Mouse (Mus musculus): ENCODE data around the gene Smcr8. TPM values are rescaled to one million over a fixed set of nuclear protein-coding genes. Genes with fewer than 3 reads are reported as not detected.

Gene Smcr8
- polyA plus RNA-seq, 1 experiment from 2014 or later: 6.6 TPM

- H3K27ac ChIP-seq: no peak overlapping the region
- no peak overlapping the region for H3K4me3 ChIP-seq (replicated peaks)
- no peak overlapping the region for H3K4me2 ChIP-seq (replicated peaks)
- H3K9ac ChIP-seq: no peak overlapping the region
- H3K36me3 ChIP-seq: no peaks in the 10 kb centered on the region
- no peaks in the 10 kb centered on the region for H3K4me1 ChIP-seq (replicated peaks)
- no peaks in the 10 kb centered on the region for H3K27me3 ChIP-seq (replicated peaks)
- no peak for ATAC-seq
- WGBS: 82% methylated on average over 4 of the region's 4 CpGs
- no peaks in the 10 kb centered on the region for H3K9me3 ChIP-seq
Observed at GRCm38 (mm10) chr11:60766969-60767368, 10.4 kb upstream of the Smcr8 start.

GRCm38 (mm10) chr11:60769322-60769721, 8.0 kb upstream of the Smcr8 start:
- Histone ChIP-seq H3K4me1 (replicated peaks) (no peaks in the 10 kb centered on the region), H3K4me3 (replicated peaks) (no peak overlapping the region), H3K9me3 (no peaks in the 10 kb centered on the region), H3K27ac (no peak overlapping the region), H3K36me3 (no peaks in the 10 kb centered on the region), H3K27me3 (replicated peaks) (no peaks in the 10 kb centered on the region), H3K9ac (no peak overlapping the region), H3K4me2 (replicated peaks) (no peak overlapping the region)
- no peak for ATAC-seq
- 87% methylated on average over 2 of the region's 2 CpGs for whole genome bisulfite sequencing

GRCm38 (mm10) chr11:60770776-60771175, 6.5 kb upstream of the Smcr8 start:
- no peaks in the 10 kb centered on the region for H3K36me3 ChIP-seq
- no peaks in the 10 kb centered on the region for H3K9me3 ChIP-seq
- no peak overlapping the region for H3K27ac ChIP-seq
- ATAC-seq: no peak
- H3K27me3 ChIP-seq (replicated peaks): no peaks in the 10 kb centered on the region
- 92% methylated on average over 3 of the region's 3 CpGs for WGBS
- H3K4me3 ChIP-seq (replicated peaks): no peak overlapping the region
- H3K4me1 ChIP-seq (replicated peaks): peaks cover 10% of the 10 kb centered on the region
- H3K9ac ChIP-seq: no peak overlapping the region
- H3K4me2 ChIP-seq (replicated peaks): no peak overlapping the region

GRCm38 (mm10) chr11:60772161-60772560, 5.2 kb upstream of the Smcr8 start:
- peaks cover 13% of the 10 kb centered on the region for H3K4me1 ChIP-seq (replicated peaks)
- no peak overlapping the region for H3K4me2 ChIP-seq (replicated peaks)
- no peaks in the 10 kb centered on the region for H3K9me3 ChIP-seq
- H3K9ac ChIP-seq: no peak overlapping the region
- no peak overlapping the region for H3K4me3 ChIP-seq (replicated peaks)
- no peak for ATAC-seq
- no peaks in the 10 kb centered on the region for H3K27me3 ChIP-seq (replicated peaks)
- no peak overlapping the region for H3K27ac ChIP-seq
- no peaks in the 10 kb centered on the region for H3K36me3 ChIP-seq
- 83% methylated on average over 4 of the region's 4 CpGs for WGBS

- 89% methylated on average over 3 of the region's 3 CpGs for WGBS
- Histone ChIP-seq H3K4me3 (replicated peaks) (no peak overlapping the region), H3K36me3 (0 out of 2 replicates have a peak, but pooled peaks cover 4% of the 10 kb centered on the region), H3K9ac (no peak overlapping the region), H3K9me3 (no peaks in the 10 kb centered on the region), H3K27me3 (replicated peaks) (no peaks in the 10 kb centered on the region), H3K27ac (no peak overlapping the region), H3K4me1 (replicated peaks) (peaks cover 26% of the 10 kb centered on the region), H3K4me2 (replicated peaks) (no peak overlapping the region)
- no peak for ATAC-seq
Observed at GRCm38 (mm10) chr11:60774158-60774689, 3.1 kb upstream of the Smcr8 start.

- ATAC-seq: no peak
- H3K36me3 ChIP-seq: peaks cover 10% of the 10 kb centered on the region; the same call in 1 of the 2 replicates
- H3K4me1 ChIP-seq (replicated peaks): peaks cover 32% of the 10 kb centered on the region
- no peak overlapping the region; the same call in 1 of the 2 replicates for H3K4me2 ChIP-seq (replicated peaks)
- no peak overlapping the region for H3K27ac ChIP-seq
- H3K9ac ChIP-seq: no peak overlapping the region
- no peaks in the 10 kb centered on the region for H3K27me3 ChIP-seq (replicated peaks)
- H3K4me3 ChIP-seq (replicated peaks): no peak overlapping the region
- no peaks in the 10 kb centered on the region for H3K9me3 ChIP-seq
- 52% methylated on average over 1 of the region's 1 CpGs for WGBS
Observed at GRCm38 (mm10) chr11:60774841-60775240, 2.5 kb upstream of the Smcr8 start.

- Histone ChIP-seq H3K36me3 (peaks cover 12% of the 10 kb centered on the region; the same call in 1 of the 2 replicates), H3K4me2 (replicated peaks) (peak overlapping the region; percentile 81), H3K27me3 (replicated peaks) (no peaks in the 10 kb centered on the region), H3K9ac (no peak overlapping the region), H3K4me1 (replicated peaks) (peaks cover 40% of the 10 kb centered on the region), H3K27ac (no peak overlapping the region), H3K9me3 (no peaks in the 10 kb centered on the region), H3K4me3 (replicated peaks) (peak overlapping the region; percentile 64; the same call in 1 of the 2 replicates)
- ATAC-seq: no peak
- 47% methylated on average over 6 of the region's 6 CpGs for WGBS
Observed at GRCm38 (mm10) chr11:60775578-60775977, 1.7 kb upstream of the Smcr8 start.

- peak overlapping the region; percentile 80 for H3K9ac ChIP-seq
- no peaks in the 10 kb centered on the region for H3K9me3 ChIP-seq
- H3K4me2 ChIP-seq (replicated peaks): peak overlapping the region; percentile 81
- no peaks in the 10 kb centered on the region for H3K27me3 ChIP-seq (replicated peaks)
- ATAC-seq: peak; percentile 11; the same call in 1 of the 2 replicates
- H3K4me1 ChIP-seq (replicated peaks): peaks cover 46% of the 10 kb centered on the region
- peak overlapping the region; percentile 76 for H3K27ac ChIP-seq
- H3K4me3 ChIP-seq (replicated peaks): peak overlapping the region; percentile 64
- 2% methylated on average over 17 of the region's 17 CpGs for WGBS
- peaks cover 12% of the 10 kb centered on the region; the same call in 1 of the 2 replicates for H3K36me3 ChIP-seq
Observed at GRCm38 (mm10) chr11:60776107-60776828, 1.1 kb upstream of the Smcr8 start.

GRCm38 (mm10) chr11:60777801-60778370, 562 bp downstream of the Smcr8 start:
- Histone ChIP-seq H3K4me1 (replicated peaks) (peaks cover 52% of the 10 kb centered on the region), H3K9ac (peak overlapping the region; percentile 80), H3K4me2 (replicated peaks) (peak overlapping the region; percentile 81), H3K36me3 (peaks cover 12% of the 10 kb centered on the region; the same call in 1 of the 2 replicates), H3K9me3 (no peaks in the 10 kb centered on the region), H3K27ac (peak overlapping the region; percentile 76; the same call in 1 of the 2 replicates), H3K27me3 (replicated peaks) (no peaks in the 10 kb centered on the region), H3K4me3 (replicated peaks) (peak overlapping the region; percentile 64)
- ATAC-seq: no peak
- 24% methylated on average over 16 of the region's 16 CpGs for WGBS

- Histone ChIP-seq H3K4me3 (replicated peaks) (peak overlapping the region; percentile 31), H3K4me1 (replicated peaks) (peaks cover 52% of the 10 kb centered on the region), H3K36me3 (peaks cover 23% of the 10 kb centered on the region), H3K27me3 (replicated peaks) (no peaks in the 10 kb centered on the region), H3K27ac (no peak overlapping the region), H3K9me3 (no peaks in the 10 kb centered on the region), H3K4me2 (replicated peaks) (peak overlapping the region; percentile 81), H3K9ac (peak overlapping the region; percentile 46)
- WGBS: 88% methylated on average over 10 of the region's 10 CpGs
- no peak for ATAC-seq
Observed at GRCm38 (mm10) chr11:60779673-60780189, 2.4 kb downstream of the Smcr8 start.

GRCm38 (mm10) chr11:60784179-60784922, 7.0 kb downstream of the Smcr8 start:
- no peak overlapping the region for H3K4me2 ChIP-seq (replicated peaks)
- H3K27me3 ChIP-seq (replicated peaks): no peaks in the 10 kb centered on the region
- WGBS: 88% methylated on average over 8 of the region's 8 CpGs
- H3K4me1 ChIP-seq (replicated peaks): peaks cover 26% of the 10 kb centered on the region
- H3K4me3 ChIP-seq (replicated peaks): no peak overlapping the region
- no peak overlapping the region for H3K27ac ChIP-seq
- no peaks in the 10 kb centered on the region for H3K9me3 ChIP-seq
- no peak for ATAC-seq
- H3K36me3 ChIP-seq: peaks cover 49% of the 10 kb centered on the region
- H3K9ac ChIP-seq: no peak overlapping the region

GRCm38 (mm10) chr11:60787595-60787994, 10.3 kb downstream of the Smcr8 start:
- no peaks in the 10 kb centered on the region for H3K27me3 ChIP-seq (replicated peaks)
- H3K9ac ChIP-seq: no peak overlapping the region
- H3K36me3 ChIP-seq: peaks cover 53% of the 10 kb centered on the region
- H3K4me3 ChIP-seq (replicated peaks): no peak overlapping the region
- no peak for ATAC-seq
- H3K9me3 ChIP-seq: no peaks in the 10 kb centered on the region
- H3K4me2 ChIP-seq (replicated peaks): no peak overlapping the region
- WGBS: 46% methylated on average over 1 of the region's 1 CpGs
- 0 out of 2 replicates have a peak, but pooled peaks cover 2% of the 10 kb centered on the region for H3K4me1 ChIP-seq (replicated peaks)
- H3K27ac ChIP-seq: no peak overlapping the region

Measured in intestine, embryonic 15.5 days (tissue).